Mouse (Mus musculus): ENCODE results near the gene Rab7b.

GRCm38 (mm10) chr1:131747761-131748160 is 59.3 kb downstream of the Rab7b start:
- TF ChIP-seq CTCF (conservative IDR thresholded peaks at IDR 0.05; ENCODE audit: low read length) (no peak), POU5F1 (IDR thresholded peaks at IDR 0.05; ENCODE audit: borderline replicate concordance, low read length) (no peak)

All from E14TG2a.4 (cell line).